Mouse (Mus musculus) G1E (cell line): ENCODE measurements around the gene Gabpb1. TPM values are rescaled to one million over a fixed set of nuclear protein-coding genes. Genes with fewer than 3 reads are reported as not detected.

Experiments
- ATAC-seq: 2 replicates; pipeline ENCODE4 v1.8.0; 2016; ENCODE audit warnings: mild to moderate bottlenecking; ENCODE audit not compliant: insufficient number of reproducible peaks, poor library complexity, low FRiP score, severe bottlenecking; ENCODE audit errors: extremely low read depth
- DNase-seq: peaks from one replicate; pipeline ENCODE4 v3.0.0; 2012; ENCODE audit warnings: low spot score
- H3K27me3 ChIP-seq: 2 replicates; pipeline ENCODE4 v1.6.1; 2012; ENCODE audit warnings: mild to moderate bottlenecking, low read length, inconsistent platforms; ENCODE audit not compliant: insufficient read depth
- H3K36me3 ChIP-seq: replicated peaks from 2 replicates; pipeline ENCODE3; 2012; ENCODE audit warnings: mild to moderate bottlenecking, inconsistent platforms
- H3K4me1 ChIP-seq: 2 replicates; pipeline ENCODE4 v1.6.1; 2012; ENCODE audit warnings: low read depth, low read length, inconsistent platforms, mixed read lengths; ENCODE audit not compliant: insufficient read depth
- H3K4me3 ChIP-seq: 2 replicates; pipeline ENCODE4 v1.5.1; 2012; ENCODE audit warnings: low read depth, mild to moderate bottlenecking, inconsistent platforms, low read length, moderate library complexity, mixed read lengths
- H3K9me3 ChIP-seq: replicated peaks from 2 replicates; pipeline ENCODE4 v1.6.1; 2012; ENCODE audit warnings: inconsistent platforms
- CTCF ChIP-seq: IDR thresholded peaks from 2 replicates; pipeline ENCODE4 v1.5.1; 2012; ENCODE audit warnings: low read depth, low read length, inconsistent platforms, mixed read lengths
- GATA1 ChIP-seq: IDR thresholded peaks from 2 replicates; pipeline ENCODE4 v1.6.1; 2012; ENCODE audit warnings: borderline replicate concordance, low read length, inconsistent platforms, mixed read lengths
- GATA2 ChIP-seq: IDR thresholded peaks from 2 replicates; pipeline ENCODE4 v1.6.1; 2012; ENCODE audit warnings: low read depth, low read length, inconsistent platforms, borderline replicate concordance
- POLR2AphosphoS5 ChIP-seq: IDR thresholded peaks from 2 replicates; pipeline ENCODE4 v1.6.1; 2012; ENCODE audit warnings: low read depth, low read length, inconsistent platforms; ENCODE audit not compliant: insufficient replicate concordance
- TAL1 ChIP-seq: conservative IDR thresholded peaks from 2 replicates; pipeline ENCODE4 v1.6.1; 2012; ENCODE audit warnings: low read depth, low read length, inconsistent platforms, mixed read lengths
- polyA plus RNA-seq: library from polyadenylated mRNA; stranded (reverse); fragments of >175 nt; gene quantifications from 2 replicates; pipeline ENCODE4 v1.2.3, GENCODE M21; 2012
- total RNA-seq, 2 experiments: library from RNA; stranded (forward) in 1 of 2; stranded (reverse) in 1 of 2; fragments of 200-1000 nt in 1 of 2; fragments of >200 nt in 1 of 2; fragmentation: Nextera tagmentation in 1 of 2; gene quantifications; 2 replicates each; pipeline ENCODE4 v1.2.3; 2014 to 2017

The Gabpb1 gene
- total and polyA plus RNA-seq, 3 experiments, result 3.9 to 71.9 (median 26.2) TPM

GRCm38 (mm10) chr2:126606688-126607062, 69.5 kb downstream of the Gabpb1 start:
- DNase-seq (no peak), ATAC-seq (no peak)
- Histone ChIP-seq H3K9me3 (no peaks in the 10 kb centered on the region), H3K36me3 (no peaks in the 10 kb centered on the region), H3K27me3 (peaks cover 27% of the 10 kb centered on the region), H3K4me1 (peaks cover 9% of the 10 kb centered on the region; the same call in 1 of the 2 replicates), H3K4me3 (no peak overlapping the region)
- no peak for TF ChIP-seq GATA2
- no peak for TF ChIP-seq GATA1
- TF ChIP-seq CTCF, result no peak
- TF ChIP-seq POLR2AphosphoS5, result no peak
- TF ChIP-seq TAL1, result no peak

DNA sequence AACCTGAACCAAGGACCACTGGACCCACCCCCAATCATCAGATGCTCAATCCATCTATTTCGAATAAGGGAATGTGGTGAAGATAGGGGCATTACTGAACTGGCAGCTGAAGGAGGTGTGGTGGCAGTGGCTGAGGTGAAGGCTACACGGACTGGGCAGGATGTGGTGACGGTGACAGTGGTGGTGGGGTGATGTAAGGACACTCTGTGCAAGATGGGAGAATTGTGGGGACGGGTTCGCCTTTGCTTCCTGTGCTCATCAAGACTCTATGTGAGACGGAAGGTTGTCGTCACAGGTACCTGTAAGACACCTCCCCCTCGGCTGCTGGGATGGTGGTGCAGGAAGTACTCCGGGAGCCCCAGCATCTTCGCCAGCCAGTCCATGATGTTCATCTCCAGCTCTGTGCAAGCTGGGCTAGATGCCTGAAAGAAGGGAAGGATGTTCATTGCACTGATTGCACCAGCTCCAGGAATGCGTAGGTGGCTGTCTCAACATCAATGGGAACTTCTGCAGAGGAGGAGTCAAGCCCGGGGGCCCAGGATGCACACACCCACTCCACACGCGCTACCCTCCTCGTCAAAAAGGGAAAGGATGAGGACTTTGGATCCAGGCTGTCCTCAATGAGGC, 70.0 kb downstream of the Gabpb1 start:
- no peak for DNase-seq
- ATAC-seq, result no peak
- Histone ChIP-seq H3K27me3 (peaks cover 30% of the 10 kb centered on the region), H3K36me3 (no peaks in the 10 kb centered on the region), H3K9me3 (no peaks in the 10 kb centered on the region), H3K4me1 (peaks cover 9% of the 10 kb centered on the region; the same call in 1 of the 2 replicates), H3K4me3 (no peak overlapping the region)
- TF ChIP-seq GATA1, result no peak
- TF ChIP-seq GATA2, result no peak
- no peak for TF ChIP-seq POLR2AphosphoS5
- TF ChIP-seq CTCF, result no peak
- no peak for TF ChIP-seq TAL1

DNA sequence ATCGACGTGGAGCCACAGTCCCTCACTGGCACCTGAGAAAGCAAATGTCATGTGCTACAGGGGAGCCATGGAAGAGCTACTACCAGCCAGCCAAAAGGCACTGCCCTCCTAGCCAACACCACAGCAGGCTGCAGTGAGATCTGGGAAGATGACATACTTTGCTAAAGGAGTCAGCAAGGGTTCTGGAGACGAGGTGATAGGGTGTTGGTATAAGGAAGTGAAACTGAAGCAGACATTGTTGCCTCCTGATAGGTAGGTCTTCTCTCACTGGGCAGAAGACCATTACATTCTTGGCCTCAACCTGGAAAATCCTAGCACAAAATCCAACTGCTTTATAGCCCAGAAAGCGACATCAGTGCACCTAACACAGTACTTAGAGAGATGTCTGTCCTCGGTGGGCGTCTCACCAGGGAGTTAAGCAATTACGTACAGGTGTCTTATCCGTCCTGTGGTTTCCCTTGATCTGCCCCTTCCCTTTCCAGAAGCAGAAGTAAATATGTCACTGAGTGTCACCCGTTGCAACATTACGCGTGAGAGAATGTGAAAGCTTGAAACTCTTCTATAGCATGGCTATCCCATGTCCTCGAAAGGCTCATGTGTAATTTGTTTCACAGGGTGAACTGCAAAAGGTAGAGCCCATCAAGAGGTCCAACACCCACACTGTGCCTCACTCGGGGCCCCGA, 74.1 kb downstream of the Gabpb1 start:
- no peaks in the 10 kb centered on the region for H3K36me3 ChIP-seq
- H3K4me3 ChIP-seq, result no peak overlapping the region
- H3K9me3 ChIP-seq, result no peaks in the 10 kb centered on the region
- peaks cover 13% of the 10 kb centered on the region for H3K4me1 ChIP-seq
- H3K27me3 ChIP-seq, result peaks cover 31% of the 10 kb centered on the region
- no peak for ATAC-seq
- DNase-seq, result no peak
- TF ChIP-seq GATA1, result no peak
- TF ChIP-seq TAL1, result no peak
- TF ChIP-seq POLR2AphosphoS5, result no peak
- no peak for TF ChIP-seq CTCF
- no peak for TF ChIP-seq GATA2

DNA sequence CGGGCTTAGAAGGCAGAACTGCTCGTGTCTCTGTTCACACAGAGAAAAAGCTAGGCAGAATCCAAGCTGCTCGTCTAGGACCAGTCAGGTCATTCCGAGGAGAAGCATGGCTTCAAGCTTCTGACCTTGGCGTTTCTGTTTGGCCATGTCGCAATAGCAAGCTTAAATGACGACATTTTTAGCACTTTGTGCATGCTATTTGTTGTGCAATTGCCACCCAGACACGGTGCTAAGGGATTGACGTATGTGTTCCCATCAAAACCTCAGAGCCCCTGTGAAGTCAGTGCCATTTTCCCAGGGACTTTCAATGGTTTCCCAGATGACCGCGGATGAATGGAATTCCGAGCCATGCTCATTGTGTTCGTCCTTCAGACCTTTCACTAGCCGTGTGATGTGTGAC, 75.6 kb downstream of the Gabpb1 start:
- DNase-seq (no peak), ATAC-seq (no peak)
- no peak overlapping the region for H3K4me3 ChIP-seq
- no peaks in the 10 kb centered on the region for H3K9me3 ChIP-seq
- H3K4me1 ChIP-seq, result peaks cover 13% of the 10 kb centered on the region
- no peak for TF ChIP-seq POLR2AphosphoS5
- no peak for TF ChIP-seq CTCF
- TF ChIP-seq TAL1, result no peak
- TF ChIP-seq GATA1, result no peak
- TF ChIP-seq GATA2, result no peak
- peaks cover 24% of the 10 kb centered on the region for H3K27me3 ChIP-seq
- no peaks in the 10 kb centered on the region for H3K36me3 ChIP-seq

GRCm38 (mm10) chr2:126599005-126599404, 77.1 kb downstream of the Gabpb1 start:
- no peak for DNase-seq
- peaks cover 13% of the 10 kb centered on the region for H3K4me1 ChIP-seq
- H3K27me3 ChIP-seq, result peaks cover 26% of the 10 kb centered on the region
- no peaks in the 10 kb centered on the region for H3K36me3 ChIP-seq
- H3K9me3 ChIP-seq, result no peaks in the 10 kb centered on the region
- peak; percentile 28; the same call in 1 of the 2 replicates for ATAC-seq
- no peak for TF ChIP-seq CTCF
- no peak for TF ChIP-seq POLR2AphosphoS5
- no peak for TF ChIP-seq TAL1
- TF ChIP-seq GATA2, result no peak
- no peak for TF ChIP-seq GATA1
- no peak overlapping the region for H3K4me3 ChIP-seq

GRCm38 (mm10) chr2:126598359-126598758, 77.8 kb downstream of the Gabpb1 start:
- H3K4me1 ChIP-seq, result peaks cover 13% of the 10 kb centered on the region
- no peaks in the 10 kb centered on the region for H3K36me3 ChIP-seq
- DNase-seq (no peak), ATAC-seq (no peak)
- peaks cover 26% of the 10 kb centered on the region for H3K27me3 ChIP-seq
- TF ChIP-seq TAL1, result no peak
- TF ChIP-seq GATA1, result no peak
- no peak for TF ChIP-seq GATA2
- TF ChIP-seq POLR2AphosphoS5, result no peak
- no peak for TF ChIP-seq CTCF
- H3K4me3 ChIP-seq, result no peak overlapping the region
- H3K9me3 ChIP-seq, result no peaks in the 10 kb centered on the region
